Mouse (Mus musculus) 3T3-L1 (cell line): Measurements from ENCODE around the gene Dppa2.

ENCODE experiments used
- DNase-seq: peaks from one replicate; pipeline ENCODE4 v3.0.0-alpha.2; 2015; ENCODE audit warnings: low read depth, low spot score

Dppa2 gene

GRCm38 (mm10) chr16:48344193-48344592 lies 40.5 kb downstream of the Dppa2 start:
- no peak for DNase-seq

GRCm38 (mm10) chr16:48347246-48347645 lies 43.5 kb downstream of the Dppa2 start:
- no peak for DNase-seq

GRCm38 (mm10) chr16:48355716-48356115 lies 52.0 kb downstream of the Dppa2 start:
- no peak for DNase-seq

GRCm38 (mm10) chr16:48356417-48356816 lies 52.7 kb downstream of the Dppa2 start:
- DNase-seq: peak; percentile 36

- DNase-seq: no peak
Observed at GRCm38 (mm10) chr16:48360887-48361286, 57.2 kb downstream of the Dppa2 start.

- peak; percentile 18 for DNase-seq
Observed at GRCm38 (mm10) chr16:48366801-48367200, 63.1 kb downstream of the Dppa2 start.

GRCm38 (mm10) chr16:48368096-48368495 lies 64.4 kb downstream of the Dppa2 start:
- peak; percentile 44 for DNase-seq
